Mouse (Mus musculus) stomach, embryonic 16.5 days (tissue): ENCODE measurements around the gene Ppp6r3. TPM values are rescaled to one million over a fixed set of nuclear protein-coding genes. Genes with fewer than 3 reads are reported as not detected.
"Not testable (repeated sequence)": the region's sequence is repeated elsewhere in the genome, so short reads cannot be mapped to it uniquely, and the experiment has no call there.

ENCODE experiments used
- ATAC-seq: fragments of 200-750 bp; cut with Nextera tagmentation; 2 replicates; pipeline ENCODE4 v1.8.0; 2017; ENCODE audit warnings: moderate number of reproducible peaks, moderate TSS enrichment; ENCODE audit not compliant: insufficient read depth, low FRiP score
- H3K27ac ChIP-seq: fragments of 300-500 bp; sonication (generic); 2 replicates; pipeline ENCODE4 v1.5.1; 2014; ENCODE audit warnings: low read length
- H3K27me3 ChIP-seq: fragments of 300-500 bp; sonication (generic); 2 replicates; pipeline ENCODE4 v1.6.1; 2014; ENCODE audit warnings: low read length, control low read depth, mixed read lengths; ENCODE audit not compliant: control insufficient read depth, insufficient read depth
- H3K36me3 ChIP-seq: fragments of 300-500 bp; sonication (generic); 2 replicates; pipeline ENCODE4 v1.6.1; 2014; ENCODE audit warnings: low read length; ENCODE audit not compliant: control insufficient read depth, insufficient read depth
- H3K4me1 ChIP-seq: fragments of 300-500 bp; sonication (generic); 2 replicates; pipeline ENCODE4 v1.6.1; 2014; ENCODE audit warnings: low read length, control low read depth, mixed read lengths; ENCODE audit not compliant: control insufficient read depth, insufficient read depth
- H3K4me2 ChIP-seq: fragments of 300-500 bp; sonication (generic); 2 replicates; pipeline ENCODE4 v1.6.1; 2014; ENCODE audit warnings: low read depth, low read length, mixed read lengths
- H3K4me3 ChIP-seq: fragments of 300-500 bp; sonication (generic); replicated peaks from 2 replicates; pipeline ENCODE4 v1.5.1; 2014; ENCODE audit warnings: mild to moderate bottlenecking, low read length
- H3K9ac ChIP-seq: fragments of 300-500 bp; sonication (generic); 2 replicates; pipeline ENCODE4 v1.6.1; 2014; ENCODE audit warnings: low read length
- H3K9me3 ChIP-seq: fragments of 300-500 bp; sonication (generic); replicated peaks from 2 replicates; pipeline ENCODE4 v1.6.1; 2016; ENCODE audit warnings: low read length, control low read depth; ENCODE audit not compliant: control insufficient read depth
- WGBS: fragments of 180-500 bp; shearing (Covaris S2); extraction: QIAGEN DNeasy Blood & Tissue Kit; methylation state at CpG from one replicate; pipeline ENCODE4 v1.1.7; 2014; 5-methylcytosine and 5-hydroxymethylcytosine counted together
- polyA plus RNA-seq: library from polyadenylated mRNA; unstranded; fragments of >200 nt; fragmentation: Nextera tagmentation; extraction: Ambion mirVana; gene quantifications from 2 replicates; pipeline ENCODE4 v1.2.1, GENCODE M21; 2015

Gene Ppp6r3
- polyA plus RNA-seq, 1 experiment from 2014 or later = 54.0 TPM

DNA sequence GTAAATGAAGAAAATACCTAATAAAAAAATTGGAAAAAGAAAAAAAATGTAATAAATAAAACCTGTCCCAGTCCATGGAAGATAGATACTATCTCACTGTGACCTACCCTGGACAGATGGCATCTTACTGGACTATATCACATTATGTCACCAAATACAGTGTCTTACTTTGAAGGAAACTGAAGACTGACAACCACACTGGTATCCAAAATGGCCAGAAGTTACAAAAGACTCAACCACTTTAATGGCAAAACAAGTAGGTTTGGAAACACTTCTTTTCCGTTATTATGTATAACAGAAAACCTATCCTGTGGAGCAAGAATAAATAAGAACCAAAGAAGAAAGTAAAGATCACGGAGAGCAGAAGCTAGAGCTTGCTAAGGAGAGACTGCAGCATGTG lies 35.3 kb downstream of the Ppp6r3 start:
- no peak for ATAC-seq
- Histone ChIP-seq H3K9me3 (no peaks in the 10 kb centered on the region), H3K27me3 (no peaks in the 10 kb centered on the region), H3K27ac (no peak overlapping the region), H3K4me2 (no peak overlapping the region), H3K4me3 (no peak overlapping the region), H3K4me1 (no peaks in the 10 kb centered on the region), H3K9ac (no peak overlapping the region), H3K36me3 (peaks cover 4% of the 10 kb centered on the region; the same call in 1 of the 2 replicates)
- 91% methylated on average over 2 of the region's 2 CpGs for WGBS

DNA sequence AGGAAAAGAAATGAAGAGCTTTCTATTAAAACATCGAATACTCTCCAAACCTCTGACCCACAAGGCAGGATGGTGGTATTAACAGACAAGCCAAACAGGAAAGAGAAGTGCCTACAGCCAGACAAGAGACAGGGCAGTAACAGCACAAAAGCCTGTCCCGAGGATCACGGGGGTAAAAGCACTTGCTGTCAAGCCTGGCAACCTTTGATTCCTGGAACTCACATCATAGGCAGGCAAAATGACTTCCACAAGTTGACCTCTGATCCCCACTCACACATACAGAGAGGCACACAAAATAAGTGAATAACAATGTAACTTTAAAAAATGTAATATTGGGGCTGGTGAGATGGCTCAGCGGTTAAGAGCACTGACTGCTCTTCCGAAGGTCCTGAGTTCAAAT lies 36.1 kb downstream of the Ppp6r3 start:
- no peak overlapping the region for H3K4me2 ChIP-seq
- H3K27me3 ChIP-seq = no peaks in the 10 kb centered on the region
- no peaks in the 10 kb centered on the region for H3K9me3 ChIP-seq
- H3K27ac ChIP-seq = no peak overlapping the region
- H3K4me3 ChIP-seq = no peak overlapping the region
- H3K36me3 ChIP-seq = peaks cover 4% of the 10 kb centered on the region; the same call in 1 of the 2 replicates
- H3K4me1 ChIP-seq = no peaks in the 10 kb centered on the region
- WGBS = 92% methylated on average over 5 of the region's 5 CpGs
- H3K9ac ChIP-seq = no peak overlapping the region
- no peak for ATAC-seq

DNA sequence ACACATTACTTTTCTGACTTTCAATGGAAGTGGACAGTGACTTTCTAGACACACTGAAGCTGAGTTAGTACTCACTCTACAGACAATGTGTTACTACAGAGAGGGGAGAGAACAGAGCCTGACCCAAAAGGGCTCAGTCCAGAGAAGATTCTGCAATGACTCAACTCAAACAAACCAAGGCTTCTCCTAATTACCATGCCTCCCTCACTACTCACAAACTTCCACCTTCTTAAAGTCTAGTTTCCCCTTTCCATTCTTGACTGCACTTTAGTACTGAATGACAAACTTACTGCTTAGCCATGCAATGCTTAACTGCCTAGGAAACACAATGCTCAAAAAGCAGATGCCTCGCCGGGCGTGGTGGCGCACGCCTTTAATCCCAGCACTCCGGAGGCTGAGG lies 37.9 kb downstream of the Ppp6r3 start:
- Histone ChIP-seq H3K27me3 (no peaks in the 10 kb centered on the region), H3K36me3 (peaks cover 2% of the 10 kb centered on the region; the same call in 1 of the 2 replicates), H3K27ac (no peak overlapping the region), H3K9ac (no peak overlapping the region), H3K9me3 (no peaks in the 10 kb centered on the region), H3K4me2 (no peak overlapping the region), H3K4me1 (no peaks in the 10 kb centered on the region), H3K4me3 (no peak overlapping the region)
- WGBS = 98% methylated on average over 6 of the region's 6 CpGs
- ATAC-seq = no peak

DNA sequence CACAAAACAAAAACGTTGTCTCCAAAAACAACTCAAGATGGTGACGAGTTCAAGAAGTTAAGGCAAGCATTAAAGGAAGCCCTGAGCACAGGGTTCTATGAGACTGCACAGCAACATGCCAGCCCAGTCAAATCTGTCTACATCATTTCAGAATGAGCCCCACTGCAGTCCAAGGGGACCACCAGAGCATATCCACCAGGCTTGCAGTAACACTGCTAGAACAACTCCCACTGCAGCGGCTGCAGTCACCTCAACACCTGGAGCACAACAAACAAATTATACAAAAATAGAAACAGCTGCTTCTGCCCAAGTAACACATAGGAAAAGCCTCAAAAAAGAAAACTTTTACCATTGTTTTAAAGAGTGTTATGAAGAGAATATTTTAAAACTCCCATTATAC lies 40.6 kb downstream of the Ppp6r3 start:
- Histone ChIP-seq H3K9ac (no peak overlapping the region), H3K27ac (no peak overlapping the region), H3K36me3 (no peaks in the 10 kb centered on the region), H3K4me2 (no peak overlapping the region), H3K4me3 (no peak overlapping the region), H3K4me1 (no peaks in the 10 kb centered on the region), H3K27me3 (no peaks in the 10 kb centered on the region), H3K9me3 (no peaks in the 10 kb centered on the region)
- WGBS = 83% methylated on average over 3 of the region's 3 CpGs
- ATAC-seq = no peak

DNA sequence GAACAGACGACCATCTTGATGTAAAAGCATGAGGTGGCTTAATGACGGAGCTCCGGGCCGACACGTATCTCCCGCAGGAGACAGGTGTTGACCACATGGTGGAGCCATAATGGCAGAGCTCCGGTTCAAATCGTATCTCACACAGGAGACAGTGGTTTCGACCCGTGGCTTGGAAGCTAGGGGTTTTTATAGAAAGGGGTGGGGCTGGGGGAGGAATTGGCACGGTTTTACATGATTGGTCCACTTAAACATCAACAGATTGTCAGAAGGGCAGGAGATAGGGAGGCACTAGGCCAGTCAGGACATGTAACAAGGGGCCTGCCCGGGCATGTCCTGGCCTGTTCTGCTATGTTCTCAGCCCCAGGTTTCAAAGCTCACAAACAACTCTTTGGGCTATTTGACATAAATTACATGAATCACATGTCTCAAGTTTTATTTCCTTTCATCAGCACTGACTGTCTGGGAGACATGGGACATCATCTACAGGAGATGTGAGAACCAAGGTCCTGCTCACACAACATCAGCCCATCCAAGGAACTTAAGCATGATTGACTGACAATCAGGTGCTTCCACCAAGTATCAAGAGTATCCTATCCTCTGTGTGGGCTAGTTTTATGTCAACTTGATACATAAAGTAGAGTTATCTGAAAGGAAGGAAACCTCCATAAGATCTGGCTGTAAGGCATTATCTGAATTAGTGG lies 42.1 kb downstream of the Ppp6r3 start:
- 91% methylated on average over 12 of the region's 12 CpGs for WGBS
- ATAC-seq, H3K9me3 ChIP-seq, H3K36me3 ChIP-seq, H3K4me3 ChIP-seq, H3K27ac ChIP-seq, H3K4me1 ChIP-seq, H3K4me2 ChIP-seq, H3K9ac ChIP-seq, H3K27me3 ChIP-seq: not testable (repeated sequence)

DNA sequence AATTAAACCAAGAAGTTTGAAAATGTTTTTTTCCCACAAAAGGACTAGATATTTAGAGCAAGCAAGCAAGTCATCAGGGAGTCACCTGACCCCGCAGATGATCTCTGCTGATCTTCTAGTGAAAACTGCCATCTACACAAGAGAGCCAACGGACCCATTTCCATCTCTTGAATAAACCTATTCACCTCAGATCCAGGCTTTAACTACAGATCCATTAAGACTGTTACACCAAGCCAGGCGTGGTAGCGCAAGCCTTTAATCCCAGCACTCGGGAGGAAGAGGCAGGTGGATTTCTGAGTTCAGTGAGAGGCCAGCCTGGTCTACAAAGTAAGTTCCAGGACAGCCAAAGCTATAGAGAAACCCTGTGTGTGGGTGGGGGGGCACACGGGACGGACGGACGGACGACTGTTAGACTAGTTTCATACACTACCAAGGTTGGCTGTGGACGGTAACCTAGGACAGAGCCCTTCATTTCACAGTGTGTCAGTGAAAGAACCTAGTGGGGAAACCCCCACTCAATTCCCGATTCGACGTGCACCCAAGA lies 42.8 kb downstream of the Ppp6r3 start:
- Histone ChIP-seq H3K27me3 (no peaks in the 10 kb centered on the region), H3K4me1 (no peaks in the 10 kb centered on the region; the same call in 1 of the 2 replicates), H3K4me3 (no peak overlapping the region), H3K9ac (no peak overlapping the region), H3K27ac (no peak overlapping the region), H3K9me3 (no peaks in the 10 kb centered on the region), H3K36me3 (no peaks in the 10 kb centered on the region), H3K4me2 (no peak overlapping the region)
- 93% methylated on average over 14 of the region's 14 CpGs for WGBS
- no peak for ATAC-seq

DNA sequence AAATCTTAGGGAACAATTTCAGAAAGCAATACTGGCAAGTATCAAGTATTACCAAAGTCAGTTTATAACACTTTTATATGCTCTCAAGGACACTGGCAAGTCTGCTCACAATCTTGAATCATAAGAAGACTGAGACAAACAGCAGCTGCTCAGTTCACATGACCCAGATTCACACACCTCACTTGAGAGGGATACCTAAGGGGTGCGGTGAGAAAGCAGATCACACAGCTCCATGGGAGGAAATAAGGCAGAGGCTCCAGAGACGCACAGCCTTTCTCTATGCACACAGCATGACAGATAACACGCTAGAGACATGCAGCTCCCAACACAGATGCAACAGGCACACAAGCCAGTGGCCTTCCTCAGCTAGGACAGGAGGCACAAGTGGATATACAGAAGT lies 45.8 kb downstream of the Ppp6r3 start:
- Histone ChIP-seq H3K36me3 (no peaks in the 10 kb centered on the region; the same call in 1 of the 2 replicates), H3K27me3 (no peaks in the 10 kb centered on the region), H3K4me1 (no peaks in the 10 kb centered on the region; the same call in 1 of the 2 replicates), H3K9me3 (no peaks in the 10 kb centered on the region), H3K4me3 (no peak overlapping the region), H3K4me2 (no peak overlapping the region), H3K9ac (no peak overlapping the region), H3K27ac (no peak overlapping the region)
- ATAC-seq = no peak
- 76% methylated on average over 3 of the region's 3 CpGs for WGBS

DNA sequence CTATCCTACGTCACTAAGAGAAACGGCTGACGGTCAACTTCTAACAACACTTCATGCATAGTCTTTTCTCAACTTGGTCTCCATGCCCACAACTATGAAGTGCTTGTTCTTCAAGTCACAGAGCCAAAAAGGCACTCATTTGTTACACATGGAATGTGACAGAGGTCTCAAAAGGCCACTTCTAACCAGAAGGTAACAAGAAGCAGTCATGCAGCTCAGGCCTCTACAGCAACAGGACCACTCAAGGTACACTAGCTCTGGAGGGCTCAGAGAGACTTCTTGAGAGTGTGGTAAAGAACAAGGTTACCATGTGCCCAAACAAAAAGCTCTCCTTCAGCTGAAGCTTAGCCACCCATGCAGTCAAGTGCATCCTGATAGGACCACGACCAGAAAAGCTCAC lies 46.9 kb downstream of the Ppp6r3 start:
- no peaks in the 10 kb centered on the region for H3K9me3 ChIP-seq
- H3K4me2 ChIP-seq = no peak overlapping the region
- no peaks in the 10 kb centered on the region; the same call in 1 of the 2 replicates for H3K36me3 ChIP-seq
- H3K4me3 ChIP-seq = no peak overlapping the region
- ATAC-seq = no peak
- 83% methylated on average over 4 of the region's 4 CpGs for WGBS
- H3K9ac ChIP-seq = no peak overlapping the region
- H3K4me1 ChIP-seq = no peaks in the 10 kb centered on the region; the same call in 1 of the 2 replicates
- H3K27me3 ChIP-seq = no peaks in the 10 kb centered on the region
- H3K27ac ChIP-seq = no peak overlapping the region

DNA sequence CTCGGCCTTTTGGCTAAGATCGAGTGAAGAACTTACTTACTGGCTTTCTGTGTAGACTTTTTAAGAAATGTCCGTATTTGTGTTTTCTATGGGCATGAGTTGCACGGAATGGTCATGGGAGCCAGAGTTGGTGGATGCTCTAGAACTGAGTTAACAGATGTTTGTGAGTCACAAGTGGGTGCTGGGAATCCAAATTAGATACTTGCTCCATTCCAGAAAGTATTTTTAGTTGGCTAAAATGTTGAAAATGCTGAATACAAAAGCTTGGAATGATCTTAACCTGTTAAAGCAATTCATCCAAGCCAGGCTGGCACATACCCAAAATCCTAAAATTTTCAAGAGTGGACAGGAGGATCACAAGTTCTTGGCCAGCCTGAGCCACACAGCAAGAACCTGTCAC lies 48.0 kb downstream of the Ppp6r3 start:
- H3K27me3 ChIP-seq = no peaks in the 10 kb centered on the region
- H3K9me3 ChIP-seq = no peaks in the 10 kb centered on the region
- no peaks in the 10 kb centered on the region; the same call in 1 of the 2 replicates for H3K4me1 ChIP-seq
- H3K4me3 ChIP-seq = no peak overlapping the region
- H3K9ac ChIP-seq = no peak overlapping the region
- ATAC-seq = no peak
- H3K36me3 ChIP-seq = no peaks in the 10 kb centered on the region; the same call in 1 of the 2 replicates
- no peak overlapping the region for H3K27ac ChIP-seq
- no peak overlapping the region for H3K4me2 ChIP-seq
- WGBS = 97% methylated on average over 4 of the region's 4 CpGs
